Mouse (Mus musculus): ENCODE results near the gene Stat4.

GRCm38 (mm10) chr1:52086236-52086635, 99.3 kb downstream of the Stat4 start:
- TF ChIP-seq GATA1 (IDR thresholded peaks at IDR 0.05; ENCODE audit: low read length) (no peak), TAL1 (IDR thresholded peaks at IDR 0.05; ENCODE audit: low read length) (no peak)

Data from erythroblast, embryonic 14.5 days (primary cell).